Mouse (Mus musculus): ENCODE results near the gene Coq5. TPM values are rescaled to one million over a fixed set of nuclear protein-coding genes. Genes with fewer than 3 reads are reported as not detected.

Coq5 gene
- total RNA-seq, 2 experiments from 2014 or later, result 8.4 to 12.8 TPM

DNA sequence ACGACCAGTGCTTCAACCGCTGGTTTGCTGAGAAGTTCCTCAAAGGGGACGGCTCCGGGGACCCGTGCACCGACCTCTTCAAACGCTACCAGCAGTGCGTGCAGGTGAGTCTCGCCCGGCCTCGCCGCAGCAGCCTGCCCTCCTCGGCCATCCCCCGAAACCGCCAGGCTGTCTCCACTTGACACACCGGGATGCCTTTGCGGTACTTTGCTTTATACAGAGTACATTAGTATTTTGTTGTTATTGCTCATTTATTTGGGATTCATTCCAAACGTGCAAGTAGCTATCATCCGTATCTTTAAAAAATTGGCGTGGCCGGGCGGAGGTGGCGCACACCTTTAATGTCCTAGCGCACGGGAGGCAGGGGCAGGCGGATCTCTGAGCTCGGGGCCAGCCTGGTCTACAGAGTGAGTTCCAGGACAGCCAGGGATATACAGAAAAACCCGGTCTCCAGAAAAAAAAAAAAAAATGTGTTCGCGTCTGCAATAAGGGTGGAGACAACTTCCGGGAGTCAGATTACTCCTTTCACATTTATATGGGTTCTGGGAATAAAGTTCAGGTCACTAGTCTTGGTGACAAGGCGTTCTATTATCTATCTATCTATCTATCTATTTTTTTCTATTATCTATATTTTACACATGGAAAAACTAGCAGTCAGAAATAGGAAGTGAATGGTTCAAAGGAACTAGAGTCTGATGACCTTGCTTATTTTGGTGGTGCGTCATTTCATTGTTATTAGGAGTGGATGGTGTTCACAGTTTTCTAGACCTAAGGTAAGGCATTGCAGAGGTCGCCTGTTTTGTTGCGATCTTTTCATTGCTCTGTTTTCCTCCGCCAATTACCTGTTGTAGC is 62.1 kb downstream of the Coq5 start:
- ATAC-seq (replicated peaks; ENCODE audit: low FRiP score, poor library complexity, severe bottlenecking), result peak; percentile 64

Other genes starting within 250 kb of the Coq5 start
- not detected in 2 replicates for gene Gm10401, start 181.4 kb upstream of the Coq5 start, total RNA-seq (2015; ENCODE audit: low replicate concordance)
- 1.2 and 5.8 TPM in 2 replicates for gene Gm10401, start 181.4 kb upstream of the Coq5 start, total RNA-seq (2017; ENCODE audit: low replicate concordance)
- gene Acads, start 160.3 kb upstream of the Coq5 start, total RNA-seq (2015; ENCODE audit: low replicate concordance), result 4.2 and 20.2 TPM in 2 replicates
- 2.4 and 8.0 TPM in 2 replicates for gene Acads, start 160.3 kb upstream of the Coq5 start, total RNA-seq (2017; ENCODE audit: low replicate concordance)
- gene Unc119b, start 144.7 kb upstream of the Coq5 start, total RNA-seq (2015; ENCODE audit: low replicate concordance), result 5.4 and 5.9 TPM in 2 replicates
- gene Unc119b, start 144.7 kb upstream of the Coq5 start, total RNA-seq (2017; ENCODE audit: low replicate concordance), result 5.4 and 6.8 TPM in 2 replicates
- 32.3 and 36.8 TPM in 2 replicates for gene Mlec, start 121.5 kb upstream of the Coq5 start, total RNA-seq (2015; ENCODE audit: low replicate concordance)
- 23.2 and 25.9 TPM in 2 replicates for gene Mlec, start 121.5 kb upstream of the Coq5 start, total RNA-seq (2017; ENCODE audit: low replicate concordance)
- gene Cabp1, start 85.3 kb upstream of the Coq5 start, total RNA-seq (2015; ENCODE audit: low replicate concordance), result not detected in 2 replicates
- not detected in 2 replicates for gene Cabp1, start 85.3 kb upstream of the Coq5 start, total RNA-seq (2017; ENCODE audit: low replicate concordance)
- gene Pop5, start 43.8 kb upstream of the Coq5 start, total RNA-seq (2015; ENCODE audit: low replicate concordance), result 45.8 and 70.0 TPM in 2 replicates
- gene Pop5, start 43.8 kb upstream of the Coq5 start, total RNA-seq (2017; ENCODE audit: low replicate concordance), result 29.8 and 33.7 TPM in 2 replicates
- 170 and 198 TPM in 2 replicates for gene Rnf10, start 6.8 kb upstream of the Coq5 start, total RNA-seq (2015; ENCODE audit: low replicate concordance)
- gene Rnf10, start 6.8 kb upstream of the Coq5 start, total RNA-seq (2017; ENCODE audit: low replicate concordance), result 378 and 474 TPM in 2 replicates
- 310 and 338 TPM in 2 replicates for gene Dynll1, start 21.3 kb downstream of the Coq5 start, total RNA-seq (2015; ENCODE audit: low replicate concordance)
- gene Dynll1, start 21.3 kb downstream of the Coq5 start, total RNA-seq (2017; ENCODE audit: low replicate concordance), result 98.2 and 201 TPM in 2 replicates
- gene Srsf9, start 47.5 kb downstream of the Coq5 start, total RNA-seq (2015; ENCODE audit: low replicate concordance), result 26.8 and 36.4 TPM in 2 replicates
- 45.7 and 86.4 TPM in 2 replicates for gene Srsf9, start 47.5 kb downstream of the Coq5 start, total RNA-seq (2017; ENCODE audit: low replicate concordance)
- gene Gatc, start 61.5 kb downstream of the Coq5 start, total RNA-seq (2015; ENCODE audit: low replicate concordance), result 25.6 and 32.3 TPM in 2 replicates
- gene Gatc, start 61.5 kb downstream of the Coq5 start, total RNA-seq (2017; ENCODE audit: low replicate concordance), result 6.4 and 10.9 TPM in 2 replicates
- gene Triap1, start 61.6 kb downstream of the Coq5 start, total RNA-seq (2015; ENCODE audit: low replicate concordance), result 19.3 and 19.8 TPM in 2 replicates
- 3.2 and 8.5 TPM in 2 replicates for gene Triap1, start 61.6 kb downstream of the Coq5 start, total RNA-seq (2017; ENCODE audit: low replicate concordance)
- 265 and 340 TPM in 2 replicates for gene Cox6a1, start 69.3 kb downstream of the Coq5 start, total RNA-seq (2015; ENCODE audit: low replicate concordance)
- 55.4 and 95.0 TPM in 2 replicates for gene Cox6a1, start 69.3 kb downstream of the Coq5 start, total RNA-seq (2017; ENCODE audit: low replicate concordance)
- gene Msi1, start 149.9 kb downstream of the Coq5 start, total RNA-seq (2015; ENCODE audit: low replicate concordance), result not detected in 2 replicates
- gene Msi1, start 149.9 kb downstream of the Coq5 start, total RNA-seq (2017; ENCODE audit: low replicate concordance), result not detected in 2 replicates
- not detected in 2 replicates for gene Pla2g1b, start 186.6 kb downstream of the Coq5 start, total RNA-seq (2015; ENCODE audit: low replicate concordance)
- not detected in 2 replicates for gene Pla2g1b, start 186.6 kb downstream of the Coq5 start, total RNA-seq (2017; ENCODE audit: low replicate concordance)
- gene Sirt4, start 205.1 kb downstream of the Coq5 start, total RNA-seq (2015; ENCODE audit: low replicate concordance), result 1.8 TPM in 1 of 2 replicates, not detected in the other
- 3.3 TPM in 1 of 2 replicates, not detected in the other for gene Sirt4, start 205.1 kb downstream of the Coq5 start, total RNA-seq (2017; ENCODE audit: low replicate concordance)
- 18.9 and 24.5 TPM in 2 replicates for gene Pxn, start 227.0 kb downstream of the Coq5 start, total RNA-seq (2015; ENCODE audit: low replicate concordance)
- gene Pxn, start 227.0 kb downstream of the Coq5 start, total RNA-seq (2017; ENCODE audit: low replicate concordance), result 11.1 and 21.2 TPM in 2 replicates